Mouse (Mus musculus) stomach, embryonic 15.5 days (tissue): ENCODE results near the gene Hmmr. TPM values are rescaled to one million over a fixed set of nuclear protein-coding genes. Genes with fewer than 3 reads are reported as not detected.
A peak's percentile ranks its signal among the peaks of the same experiment; 100 is the strongest.
"Not testable (repeated sequence)": the region's sequence is repeated elsewhere in the genome, so short reads cannot be mapped to it uniquely, and the experiment has no call there.

ENCODE experiments used
- ATAC-seq: fragments of 200-750 bp; cut with Nextera tagmentation; 2 replicates; pipeline ENCODE4 v1.8.0; 2017; ENCODE audit warnings: low read depth, moderate number of reproducible peaks, moderate TSS enrichment; ENCODE audit not compliant: insufficient read depth, low FRiP score
- H3K27ac ChIP-seq: fragments of 300-500 bp; sonication (generic); 2 replicates; pipeline ENCODE4 v1.5.1; 2015; ENCODE audit warnings: mild to moderate bottlenecking, inconsistent platforms
- H3K27me3 ChIP-seq: fragments of 300-500 bp; sonication (generic); replicated peaks from 2 replicates; pipeline ENCODE4 v1.6.1; 2015; ENCODE audit warnings: inconsistent platforms
- H3K36me3 ChIP-seq: fragments of 300-500 bp; sonication (generic); 2 replicates; pipeline ENCODE4 v1.6.1; 2015; ENCODE audit warnings: inconsistent platforms
- H3K4me1 ChIP-seq: fragments of 300-500 bp; sonication (generic); 2 replicates; pipeline ENCODE4 v1.6.1; 2015; ENCODE audit warnings: inconsistent platforms
- H3K4me2 ChIP-seq: fragments of 300-500 bp; sonication (generic); 2 replicates; pipeline ENCODE4 v1.6.1; 2015; ENCODE audit warnings: mild to moderate bottlenecking, inconsistent platforms
- H3K4me3 ChIP-seq: fragments of 300-500 bp; sonication (generic); replicated peaks from 2 replicates; pipeline ENCODE4 v1.5.1; 2015; ENCODE audit warnings: inconsistent platforms
- H3K9ac ChIP-seq: fragments of 300-500 bp; sonication (generic); 2 replicates; pipeline ENCODE4 v1.6.1; 2015; ENCODE audit warnings: inconsistent platforms
- H3K9me3 ChIP-seq: fragments of 300-500 bp; sonication (generic); 2 replicates; pipeline ENCODE4 v1.6.1; 2016; ENCODE audit warnings: inconsistent platforms
- WGBS: fragments of 180-500 bp; shearing (Covaris S2); methylation state at CpG from one replicate; pipeline ENCODE4 v1.1.7; 2015; 5-methylcytosine and 5-hydroxymethylcytosine counted together
- polyA plus RNA-seq: library from polyadenylated mRNA; unstranded; fragments of >200 nt; fragmentation: Nextera tagmentation; extraction: Ambion mirVana; gene quantifications from 2 replicates; pipeline ENCODE4 v1.2.1, GENCODE M21; 2015

Hmmr gene
- polyA plus RNA-seq, 1 experiment from 2014 or later: 48.0 TPM

DNA sequence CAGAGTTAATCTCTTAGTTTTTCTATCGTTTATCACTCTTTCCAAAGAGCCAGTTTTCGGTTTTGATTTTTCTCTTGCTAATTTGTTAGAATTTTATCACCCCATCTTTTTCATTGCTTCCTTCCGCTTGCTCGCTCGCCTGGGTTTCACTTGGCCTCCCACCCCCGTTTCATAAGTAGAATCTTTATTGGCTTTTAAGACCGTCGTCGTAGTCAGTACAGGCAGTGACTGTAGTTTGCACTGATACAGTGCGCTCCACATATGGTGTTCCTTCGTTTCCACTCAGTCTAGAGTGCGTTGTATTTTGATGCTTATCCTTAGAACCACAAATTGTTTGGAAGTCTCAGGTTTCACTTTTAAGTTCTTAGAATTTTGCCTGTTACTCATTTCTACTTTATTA is 13.1 kb upstream of the Hmmr start:
- no peak for ATAC-seq
- WGBS: 90% methylated on average over 12 of the region's 12 CpGs
- H3K27ac ChIP-seq: no peak overlapping the region

GRCm38 (mm10) chr11:40744348-40744747 is 11.1 kb upstream of the Hmmr start:
- Histone ChIP-seq H3K27ac (no peak overlapping the region), H3K9ac (no peak overlapping the region), H3K36me3 (no peaks in the 10 kb centered on the region), H3K27me3 (no peaks in the 10 kb centered on the region), H3K4me1 (no peaks in the 10 kb centered on the region), H3K9me3 (no peaks in the 10 kb centered on the region), H3K4me3 (no peak overlapping the region), H3K4me2 (no peak overlapping the region)
- no peak for ATAC-seq
- WGBS: 80% methylated on average over 3 of the region's 3 CpGs

More for the DNA sequence above, 13.1 kb upstream of the Hmmr start:
- H3K36me3 ChIP-seq: 0 out of 2 replicates have a peak, but pooled peaks cover 5% of the 10 kb centered on the region
- no peaks in the 10 kb centered on the region for H3K27me3 ChIP-seq
- H3K4me3 ChIP-seq: no peak overlapping the region
- no peak overlapping the region for H3K4me2 ChIP-seq
- H3K9me3 ChIP-seq: no peaks in the 10 kb centered on the region
- H3K9ac ChIP-seq: no peak overlapping the region
- H3K4me1 ChIP-seq: no peaks in the 10 kb centered on the region

- Histone ChIP-seq H3K36me3 (peaks cover 9% of the 10 kb centered on the region), H3K27me3 (no peaks in the 10 kb centered on the region), H3K4me3 (no peak overlapping the region), H3K27ac (no peak overlapping the region), H3K9me3 (no peaks in the 10 kb centered on the region), H3K9ac (no peak overlapping the region), H3K4me1 (no peaks in the 10 kb centered on the region), H3K4me2 (no peak overlapping the region)
- WGBS: 88% methylated on average over 12 of the region's 12 CpGs
- ATAC-seq: no peak
These were observed 8.5 kb upstream of the Hmmr start for GRCm38 (mm10) chr11:40741605-40742262.

- Histone ChIP-seq H3K9ac (no peak overlapping the region), H3K27me3 (no peaks in the 10 kb centered on the region), H3K4me3 (no peak overlapping the region), H3K27ac (no peak overlapping the region), H3K9me3 (no peaks in the 10 kb centered on the region), H3K4me2 (no peak overlapping the region), H3K36me3 (peaks cover 13% of the 10 kb centered on the region), H3K4me1 (peaks cover 4% of the 10 kb centered on the region; the same call in 1 of the 2 replicates)
- no peak for ATAC-seq
- 89% methylated on average over 3 of the region's 3 CpGs for WGBS
These were observed 4.1 kb upstream of the Hmmr start for GRCm38 (mm10) chr11:40737369-40737768.

DNA sequence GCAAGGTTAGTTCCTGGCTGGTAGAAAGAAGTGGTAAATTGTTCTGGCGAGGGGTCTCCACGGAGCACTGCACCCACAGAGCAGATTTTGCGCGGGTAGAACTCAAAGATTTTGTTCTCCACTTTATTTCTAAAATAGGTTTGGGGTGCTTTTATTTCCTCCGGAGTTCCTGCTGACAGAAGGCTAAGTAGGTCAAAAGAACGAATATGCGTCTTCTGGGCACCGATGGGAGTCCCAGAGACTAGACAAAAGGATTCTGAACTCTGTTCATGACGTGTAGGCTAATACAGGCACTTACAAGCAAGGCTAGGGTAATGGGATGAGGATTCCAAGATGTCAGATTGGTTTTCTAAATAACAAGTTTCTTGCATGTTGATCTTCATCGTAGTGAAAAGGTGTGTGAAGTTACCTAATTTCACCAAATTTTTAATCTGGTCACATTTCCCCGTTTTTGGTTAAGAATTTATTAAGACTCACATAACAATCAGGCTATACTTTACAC is 1.1 kb upstream of the Hmmr start:
- Histone ChIP-seq H3K9ac (peak overlapping the region; percentile 94), H3K4me3 (peak overlapping the region; percentile 96), H3K36me3 (peaks cover 13% of the 10 kb centered on the region), H3K27ac (peak overlapping the region; percentile 83; the same call in 1 of the 2 replicates), H3K9me3 (no peaks in the 10 kb centered on the region), H3K4me2 (peak overlapping the region; percentile 80), H3K4me1 (peaks cover 12% of the 10 kb centered on the region), H3K27me3 (no peaks in the 10 kb centered on the region)
- WGBS: 4% methylated on average over 11 of the region's 11 CpGs
- ATAC-seq: no peak

GRCm38 (mm10) chr11:40732997-40733338 is 254 bp downstream of the Hmmr start:
- peak overlapping the region; percentile 37 for H3K9ac ChIP-seq
- H3K36me3 ChIP-seq: peaks cover 13% of the 10 kb centered on the region
- peak overlapping the region; percentile 96 for H3K4me3 ChIP-seq
- H3K27ac ChIP-seq: no peak overlapping the region
- under 1% methylated on average over 14 of the region's 14 CpGs for WGBS
- no peaks in the 10 kb centered on the region for H3K9me3 ChIP-seq
- H3K4me2 ChIP-seq: peak overlapping the region; percentile 81
- H3K4me1 ChIP-seq: peaks cover 12% of the 10 kb centered on the region
- peak; percentile 40 for ATAC-seq
- no peaks in the 10 kb centered on the region for H3K27me3 ChIP-seq

- Histone ChIP-seq H3K4me1 (no peaks in the 10 kb centered on the region), H3K4me2 (no peak overlapping the region), H3K9ac (no peak overlapping the region), H3K27ac (no peak overlapping the region), H3K9me3 (no peaks in the 10 kb centered on the region), H3K4me3 (no peak overlapping the region), H3K27me3 (no peaks in the 10 kb centered on the region), H3K36me3 (peaks cover 47% of the 10 kb centered on the region)
- no peak for ATAC-seq
These were observed 14.9 kb downstream of the Hmmr start for GRCm38 (mm10) chr11:40718324-40718723.

DNA sequence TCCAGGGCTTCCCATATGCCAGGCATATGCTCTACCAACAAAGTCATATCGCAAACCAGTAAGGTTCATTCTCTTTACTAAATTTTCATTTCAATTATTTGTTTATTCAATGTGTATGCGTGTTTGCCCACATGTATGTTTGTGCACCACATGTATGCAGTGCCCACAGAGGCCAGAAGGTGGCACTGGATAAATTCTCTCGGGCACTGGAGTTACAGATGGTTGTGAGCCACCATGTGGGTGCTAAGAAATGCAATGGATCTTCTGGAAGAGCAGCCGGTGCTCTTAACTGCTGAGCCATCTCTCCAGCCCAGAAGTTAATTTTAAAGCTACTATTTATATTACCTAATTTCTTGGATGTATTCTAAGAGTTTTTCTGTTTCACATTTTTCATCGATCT is 17.7 kb downstream of the Hmmr start:
- H3K4me3 ChIP-seq: no peak overlapping the region
- no peaks in the 10 kb centered on the region for H3K9me3 ChIP-seq
- WGBS: 93% methylated on average over 5 of the region's 5 CpGs
- no peak overlapping the region for H3K4me2 ChIP-seq
- H3K9ac ChIP-seq: no peak overlapping the region
- no peak for ATAC-seq
- H3K36me3 ChIP-seq: peaks cover 31% of the 10 kb centered on the region
- H3K27ac ChIP-seq: no peak overlapping the region
- no peaks in the 10 kb centered on the region for H3K4me1 ChIP-seq
- no peaks in the 10 kb centered on the region for H3K27me3 ChIP-seq

GRCm38 (mm10) chr11:40713858-40714257 is 19.4 kb downstream of the Hmmr start:
- H3K4me2 ChIP-seq: no peak overlapping the region
- no peak overlapping the region for H3K9ac ChIP-seq
- peaks cover 28% of the 10 kb centered on the region for H3K36me3 ChIP-seq
- no peaks in the 10 kb centered on the region for H3K27me3 ChIP-seq
- no peak for ATAC-seq
- no peaks in the 10 kb centered on the region for H3K9me3 ChIP-seq
- WGBS: 72% methylated on average over 8 of the region's 8 CpGs
- H3K27ac ChIP-seq: no peak overlapping the region
- H3K4me3 ChIP-seq: no peak overlapping the region
- no peaks in the 10 kb centered on the region for H3K4me1 ChIP-seq

DNA sequence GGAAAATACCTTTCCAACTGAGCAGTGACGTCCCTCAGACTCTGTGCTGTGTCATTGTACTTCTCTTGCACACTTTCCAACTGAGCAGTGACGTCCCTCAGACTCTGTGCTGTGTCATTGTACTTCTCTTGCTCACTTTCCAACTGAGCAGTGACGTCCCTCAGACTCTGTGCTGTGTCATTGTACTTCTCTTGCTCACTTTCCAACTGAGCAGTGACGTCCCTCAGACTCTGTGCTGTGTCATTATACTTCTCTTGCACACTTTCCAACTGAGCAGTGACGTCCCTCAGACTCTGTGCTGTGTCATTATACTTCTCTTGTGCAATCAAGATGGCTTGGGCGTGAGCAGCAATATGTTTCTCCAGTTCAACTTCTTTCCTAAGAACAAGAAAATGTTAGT is 23.3 kb downstream of the Hmmr start:
- ATAC-seq, H3K4me2 ChIP-seq, H3K4me1 ChIP-seq, H3K4me3 ChIP-seq, H3K9ac ChIP-seq, H3K9me3 ChIP-seq, H3K27me3 ChIP-seq, H3K27ac ChIP-seq: not testable (repeated sequence)
- WGBS: 93% methylated on average over 6 of the region's 6 CpGs
- peaks cover 25% of the 10 kb centered on the region for H3K36me3 ChIP-seq

GRCm38 (mm10) chr11:40695103-40695502 is 38.1 kb downstream of the Hmmr start, which contains the start of gene Mat2b:
Mat2b (minus strand) TSS chr11:40695203.
- ATAC-seq: no peak
- Histone ChIP-seq H3K36me3 (no peaks in the 10 kb centered on the region), H3K4me1 (peaks cover 14% of the 10 kb centered on the region), H3K9me3 (no peaks in the 10 kb centered on the region), H3K9ac (peak within 1 kb of the TSS; percentile 66), H3K27ac (peak within 1 kb of the TSS; percentile 95), H3K4me3 (peak within 1 kb of the TSS; percentile 94), H3K4me2 (peak within 1 kb of the TSS; percentile 79), H3K27me3 (no peaks in the 10 kb centered on the region)
- 80% methylated on average over 9 of the region's 9 CpGs for WGBS

DNA sequence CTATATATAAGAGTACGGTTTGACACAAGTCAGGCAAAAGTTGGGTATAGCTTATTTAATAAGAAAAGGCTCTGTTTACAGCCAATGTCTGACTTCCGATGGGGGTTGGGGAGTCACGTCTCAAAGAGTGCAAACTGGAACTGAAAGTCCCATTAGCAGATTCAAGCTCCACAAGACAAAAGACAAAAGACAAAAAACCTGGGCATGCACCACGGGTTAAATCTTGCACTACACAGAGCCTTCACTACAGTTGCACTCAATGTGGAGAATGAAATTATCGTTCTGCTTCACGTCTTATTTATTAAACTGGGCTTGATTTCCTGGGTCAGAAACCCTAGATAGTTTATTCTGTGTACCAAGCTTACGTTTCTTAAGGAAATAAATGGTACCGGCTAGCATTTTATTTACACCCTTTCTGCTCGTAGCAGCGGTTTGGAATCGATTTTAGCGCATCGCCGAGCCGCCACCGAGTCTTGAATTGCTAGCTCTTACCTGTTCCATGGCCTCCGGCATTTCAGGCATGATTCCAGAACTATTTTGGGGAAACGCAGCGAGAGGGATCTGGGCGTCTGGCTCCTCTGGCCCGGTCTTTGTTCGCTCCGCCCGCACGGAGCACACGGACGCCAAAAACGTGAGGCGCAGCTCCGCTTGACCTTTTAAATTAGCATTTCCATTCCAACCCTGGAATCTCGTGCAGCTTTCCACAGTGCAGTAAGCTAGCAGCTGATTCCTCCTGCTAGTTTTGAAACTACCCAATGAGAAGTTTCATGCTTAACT is 38.7 kb downstream of the Hmmr start:
- 0% methylated on average over 31 of the region's 31 CpGs for WGBS
- Histone ChIP-seq H3K9ac (peak overlapping the region; percentile 66), H3K27me3 (no peaks in the 10 kb centered on the region), H3K4me1 (peaks cover 17% of the 10 kb centered on the region), H3K4me3 (peak overlapping the region; percentile 94), H3K4me2 (peak overlapping the region; percentile 79), H3K9me3 (no peaks in the 10 kb centered on the region), H3K36me3 (no peaks in the 10 kb centered on the region), H3K27ac (peak overlapping the region; percentile 95)
- peak; percentile 24; the same call in 1 of the 2 replicates for ATAC-seq
